Mouse (Mus musculus): ENCODE results near the gene Celf5. TPM values are rescaled to one million over a fixed set of nuclear protein-coding genes. Genes with fewer than 3 reads are reported as not detected.
A peak's percentile ranks its signal among the peaks of the same experiment; 100 is the strongest.

Celf5 gene
- polyA plus RNA-seq (2014; fragmentation: Nextera tagmentation; extraction: Ambion mirVana) = 9.7 and 19.6 TPM in 2 replicates

GRCm38 (mm10) chr10:81482533-81482889 lies at the start of gene Celf5:
Celf5 (minus strand) TSS chr10:81482709.
- Histone ChIP-seq H3K27me3 (ENCODE audit: control insufficient read depth, insufficient read depth, low read length) (peaks cover 10% of the 10 kb centered on the region), H3K9ac (ENCODE audit: low read length) (peak within 1 kb of the TSS; percentile 62), H3K4me1 (replicated peaks; ENCODE audit: control insufficient read depth, insufficient read depth, low read length) (peaks cover 2% of the 10 kb centered on the region; the same call in 1 of the 2 replicates), H3K4me2 (ENCODE audit: low read depth, low read length, severe bottlenecking) (peak within 1 kb of the TSS; percentile 71), H3K4me3 (ENCODE audit: low read depth, low read length) (peak within 1 kb of the TSS; percentile 52), H3K9me3 (ENCODE audit: control insufficient read depth, low read length) (no peaks in the 10 kb centered on the region), H3K36me3 (ENCODE audit: control insufficient read depth, insufficient read depth, low read length) (no peaks in the 10 kb centered on the region; the same call in 1 of the 2 replicates), H3K27ac (ENCODE audit: low read depth, low read length) (no peak within 1 kb of the TSS)
- ATAC-seq (replicated peaks; ENCODE audit: low FRiP score) (peak; percentile 49), DNase-seq (ENCODE audit: low spot score) (peak; percentile 84)
- 0% methylated on average over 36 of the region's 36 CpGs for WGBS

- Histone ChIP-seq H3K4me3 (ENCODE audit: low read depth, low read length) (no peak overlapping the region), H3K27me3 (ENCODE audit: control insufficient read depth, insufficient read depth, low read length) (no peaks in the 10 kb centered on the region), H3K27ac (ENCODE audit: low read depth, low read length) (no peak overlapping the region), H3K36me3 (ENCODE audit: control insufficient read depth, insufficient read depth, low read length) (no peaks in the 10 kb centered on the region; the same call in 1 of the 2 replicates), H3K9me3 (ENCODE audit: control insufficient read depth, low read length) (no peaks in the 10 kb centered on the region), H3K9ac (ENCODE audit: low read length) (no peak overlapping the region), H3K4me1 (replicated peaks; ENCODE audit: control insufficient read depth, insufficient read depth, low read length) (no peaks in the 10 kb centered on the region), H3K4me2 (ENCODE audit: low read depth, low read length, severe bottlenecking) (no peak overlapping the region)
- peak; percentile 37; the same call in 1 of the 2 replicates for ATAC-seq (replicated peaks; ENCODE audit: low FRiP score)
- 14% methylated on average over 14 of the region's 14 CpGs for WGBS
- DNase-seq (ENCODE audit: low spot score) = peak; percentile 88
Measured at GRCm38 (mm10) chr10:81526779-81527178, 44.3 kb upstream of the Celf5 start.

- DNase-seq (ENCODE audit: low spot score) (no peak), ATAC-seq (replicated peaks; ENCODE audit: low FRiP score) (no peak)
- Histone ChIP-seq H3K27me3 (ENCODE audit: control insufficient read depth, insufficient read depth, low read length) (no peaks in the 10 kb centered on the region; the same call in 1 of the 2 replicates), H3K9me3 (ENCODE audit: control insufficient read depth, low read length) (no peaks in the 10 kb centered on the region), H3K36me3 (ENCODE audit: control insufficient read depth, insufficient read depth, low read length) (no peaks in the 10 kb centered on the region; the same call in 1 of the 2 replicates), H3K4me3 (ENCODE audit: low read depth, low read length) (no peak overlapping the region), H3K27ac (ENCODE audit: low read depth, low read length) (no peak overlapping the region), H3K4me1 (replicated peaks; ENCODE audit: control insufficient read depth, insufficient read depth, low read length) (no peaks in the 10 kb centered on the region), H3K4me2 (ENCODE audit: low read depth, low read length, severe bottlenecking) (no peak overlapping the region), H3K9ac (ENCODE audit: low read length) (no peak overlapping the region)
- WGBS = 74% methylated on average over 12 of the region's 13 CpGs
Measured at GRCm38 (mm10) chr10:81525017-81525694, 42.6 kb upstream of the Celf5 start.

GRCm38 (mm10) chr10:81524051-81524605 lies 41.6 kb upstream of the Celf5 start, which contains the start of gene Gna15:
Gna15 (minus strand) TSS chr10:81524225.
- H3K9ac ChIP-seq (ENCODE audit: low read length) = no peak within 1 kb of the TSS
- no peak within 1 kb of the TSS for H3K4me2 ChIP-seq (ENCODE audit: low read depth, low read length, severe bottlenecking)
- H3K9me3 ChIP-seq (ENCODE audit: control insufficient read depth, low read length) = no peaks in the 10 kb centered on the region
- H3K4me1 ChIP-seq (replicated peaks; ENCODE audit: control insufficient read depth, insufficient read depth, low read length) = no peaks in the 10 kb centered on the region
- 25% methylated on average over 9 of the region's 9 CpGs for WGBS
- H3K27me3 ChIP-seq (ENCODE audit: control insufficient read depth, insufficient read depth, low read length) = no peaks in the 10 kb centered on the region; the same call in 1 of the 2 replicates
- no peaks in the 10 kb centered on the region for H3K36me3 ChIP-seq (ENCODE audit: control insufficient read depth, insufficient read depth, low read length)
- H3K27ac ChIP-seq (ENCODE audit: low read depth, low read length) = no peak within 1 kb of the TSS
- no peak within 1 kb of the TSS for H3K4me3 ChIP-seq (ENCODE audit: low read depth, low read length)
- no peak for ATAC-seq (replicated peaks; ENCODE audit: low FRiP score)
- no peak for DNase-seq (ENCODE audit: low spot score)

- Histone ChIP-seq H3K9me3 (ENCODE audit: control insufficient read depth, low read length) (no peaks in the 10 kb centered on the region), H3K4me1 (replicated peaks; ENCODE audit: control insufficient read depth, insufficient read depth, low read length) (no peaks in the 10 kb centered on the region), H3K4me3 (ENCODE audit: low read depth, low read length) (no peak overlapping the region), H3K9ac (ENCODE audit: low read length) (no peak overlapping the region), H3K36me3 (ENCODE audit: control insufficient read depth, insufficient read depth, low read length) (no peaks in the 10 kb centered on the region), H3K27ac (ENCODE audit: low read depth, low read length) (no peak overlapping the region), H3K27me3 (ENCODE audit: control insufficient read depth, insufficient read depth, low read length) (no peaks in the 10 kb centered on the region; the same call in 1 of the 2 replicates), H3K4me2 (ENCODE audit: low read depth, low read length, severe bottlenecking) (no peak overlapping the region)
- DNase-seq (ENCODE audit: low spot score) (no peak), ATAC-seq (replicated peaks; ENCODE audit: low FRiP score) (no peak)
- 21% methylated on average over 19 of the region's 19 CpGs for WGBS
Measured at GRCm38 (mm10) chr10:81523570-81523969, 41.1 kb upstream of the Celf5 start.

GRCm38 (mm10) chr10:81523142-81523541 lies 40.6 kb upstream of the Celf5 start:
- no peak for DNase-seq (ENCODE audit: low spot score)
- Histone ChIP-seq H3K4me1 (replicated peaks; ENCODE audit: control insufficient read depth, insufficient read depth, low read length) (no peaks in the 10 kb centered on the region), H3K9me3 (ENCODE audit: control insufficient read depth, low read length) (no peaks in the 10 kb centered on the region), H3K4me3 (ENCODE audit: low read depth, low read length) (no peak overlapping the region), H3K4me2 (ENCODE audit: low read depth, low read length, severe bottlenecking) (no peak overlapping the region), H3K36me3 (ENCODE audit: control insufficient read depth, insufficient read depth, low read length) (no peaks in the 10 kb centered on the region), H3K27ac (ENCODE audit: low read depth, low read length) (no peak overlapping the region), H3K9ac (ENCODE audit: low read length) (no peak overlapping the region), H3K27me3 (ENCODE audit: control insufficient read depth, insufficient read depth, low read length) (no peaks in the 10 kb centered on the region; the same call in 1 of the 2 replicates)
- 79% methylated on average over 6 of the region's 6 CpGs for WGBS
- ATAC-seq (replicated peaks; ENCODE audit: low FRiP score) = no peak

GRCm38 (mm10) chr10:81519978-81520365 lies 37.5 kb upstream of the Celf5 start:
- no peak overlapping the region for H3K9ac ChIP-seq (ENCODE audit: low read length)
- no peaks in the 10 kb centered on the region; the same call in 1 of the 2 replicates for H3K27me3 ChIP-seq (ENCODE audit: control insufficient read depth, insufficient read depth, low read length)
- no peaks in the 10 kb centered on the region for H3K9me3 ChIP-seq (ENCODE audit: control insufficient read depth, low read length)
- 79% methylated on average over 3 of the region's 3 CpGs for WGBS
- no peaks in the 10 kb centered on the region for H3K4me1 ChIP-seq (replicated peaks; ENCODE audit: control insufficient read depth, insufficient read depth, low read length)
- DNase-seq (ENCODE audit: low spot score) (no peak), ATAC-seq (replicated peaks; ENCODE audit: low FRiP score) (no peak)
- no peak overlapping the region for H3K4me3 ChIP-seq (ENCODE audit: low read depth, low read length)
- H3K27ac ChIP-seq (ENCODE audit: low read depth, low read length) = no peak overlapping the region
- no peaks in the 10 kb centered on the region for H3K36me3 ChIP-seq (ENCODE audit: control insufficient read depth, insufficient read depth, low read length)
- H3K4me2 ChIP-seq (ENCODE audit: low read depth, low read length, severe bottlenecking) = no peak overlapping the region

- Histone ChIP-seq H3K4me1 (replicated peaks; ENCODE audit: control insufficient read depth, insufficient read depth, low read length) (no peaks in the 10 kb centered on the region), H3K27me3 (ENCODE audit: control insufficient read depth, insufficient read depth, low read length) (no peaks in the 10 kb centered on the region; the same call in 1 of the 2 replicates), H3K4me2 (ENCODE audit: low read depth, low read length, severe bottlenecking) (no peak overlapping the region), H3K4me3 (ENCODE audit: low read depth, low read length) (no peak overlapping the region), H3K9ac (ENCODE audit: low read length) (no peak overlapping the region), H3K27ac (ENCODE audit: low read depth, low read length) (no peak overlapping the region), H3K36me3 (ENCODE audit: control insufficient read depth, insufficient read depth, low read length) (no peaks in the 10 kb centered on the region), H3K9me3 (ENCODE audit: control insufficient read depth, low read length) (no peaks in the 10 kb centered on the region)
- DNase-seq (ENCODE audit: low spot score) (no peak), ATAC-seq (replicated peaks; ENCODE audit: low FRiP score) (no peak)
- 88% methylated on average over 6 of the region's 6 CpGs for WGBS
Measured at GRCm38 (mm10) chr10:81519227-81519977, 36.9 kb upstream of the Celf5 start.
